Mouse (Mus musculus) B cell, adult 67 days (primary cell): Measurements from ENCODE around the gene Prr29. TPM values are rescaled to one million over a fixed set of nuclear protein-coding genes. Genes with fewer than 3 reads are reported as not detected.

Experiments
- total RNA-seq, 2 experiments: library from RNA; stranded (reverse); gene quantifications; 4 replicates each; pipeline ENCODE4 v1.2.4; 2023

Prr29 gene
- total RNA-seq: not detected

DNA sequence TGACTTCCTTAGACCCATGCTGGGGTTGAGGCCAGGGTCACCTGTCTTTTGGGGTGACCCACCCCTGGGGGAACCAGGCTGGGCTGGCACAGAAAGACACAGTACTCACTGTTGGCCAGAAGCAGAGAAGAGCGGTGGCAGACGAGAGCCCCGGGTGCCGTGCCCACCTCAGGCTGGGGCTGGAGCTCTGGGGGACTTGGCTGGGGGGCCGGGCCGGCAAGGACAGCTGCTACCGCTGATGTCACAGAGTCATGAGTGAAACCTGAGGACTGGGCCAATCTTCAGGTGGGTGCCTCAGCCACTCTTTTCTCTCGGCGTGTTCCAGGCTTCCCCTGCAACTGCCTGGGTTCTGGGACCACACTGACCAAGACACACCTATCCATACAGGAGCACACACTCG, at the start of gene Prr29:
Gene Prr29 (plus strand): TSS at position 107 of the 400 bp plus-strand sequence.

DNA sequence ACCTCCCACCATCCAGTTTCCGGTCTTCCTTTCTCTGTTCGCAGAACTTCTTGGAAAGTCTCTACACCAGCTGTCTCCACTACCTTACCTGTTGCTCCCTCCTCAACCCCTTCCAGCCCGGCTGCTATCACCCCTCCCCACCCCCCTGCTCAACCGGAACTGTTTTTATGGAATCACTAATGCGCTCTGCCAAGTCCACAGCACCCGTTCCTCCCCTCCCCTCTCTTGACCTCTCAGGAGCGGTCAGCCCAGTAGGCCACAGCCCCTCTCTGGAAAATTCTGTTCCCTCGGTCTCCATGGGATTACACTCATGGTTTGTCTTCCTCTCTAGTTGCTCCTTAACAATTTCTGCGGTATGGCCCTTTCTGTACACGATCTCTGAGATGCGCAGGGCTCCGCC, 12.1 kb upstream of the Prr29 start, which contains the start of gene Scn4a:
Gene Scn4a (minus strand): TSS at position 101 of the 400 bp plus-strand sequence.

DNA sequence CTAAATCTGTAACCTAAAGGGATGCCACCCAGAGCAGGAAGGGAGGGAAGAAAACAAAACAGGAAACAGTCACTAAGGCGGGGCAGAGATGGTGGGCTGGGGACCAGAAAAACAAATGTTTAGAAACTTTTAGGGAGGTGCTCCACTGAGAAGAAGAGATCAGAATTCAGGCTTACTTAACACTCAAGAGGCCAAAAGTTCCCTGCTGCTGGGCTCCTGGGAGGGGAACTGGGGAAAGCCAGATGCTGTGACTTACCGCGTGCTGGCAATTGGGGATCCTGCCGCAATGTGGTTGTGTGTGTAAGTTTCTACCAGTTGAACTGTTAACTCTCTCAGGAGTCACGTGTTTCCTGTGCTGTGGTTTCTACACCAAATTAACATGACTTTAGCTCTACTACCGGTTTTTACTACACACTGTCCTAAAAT, 22.5 kb downstream of the Prr29 start, which contains the start of gene Icam2:
Gene Icam2 (minus strand): TSS at position 285 of the 426 bp plus-strand sequence.

Other genes with a start within 250 kb of the Prr29 start
- gene Gm10840, start 204.6 kb upstream of the Prr29 start, total RNA-seq: 10 to 100 TPM in 1 of 2 experiments, 1 to 10 TPM in 1; 4.0 to 15.8 TPM
- gene Limd2, start 204.6 kb upstream of the Prr29 start, total RNA-seq: 100 to 1,000 TPM; 463 to 554 TPM
- 10 to 100 TPM; 41.1 to 48.4 TPM for gene Strada, start 163.3 kb upstream of the Prr29 start, total RNA-seq
- 10 to 100 TPM; 44.7 to 47.6 TPM for gene Ccdc47, start 149.1 kb upstream of the Prr29 start, total RNA-seq
- gene Ddx42, start 148.5 kb upstream of the Prr29 start, total RNA-seq: 10 to 100 TPM; 74.1 to 75.4 TPM
- gene Ftsj3, start 109.4 kb upstream of the Prr29 start, total RNA-seq: 10 to 100 TPM; 73.2 to 73.5 TPM
- gene Psmc5, start 109.3 kb upstream of the Prr29 start, total RNA-seq: 10 to 100 TPM; 54.6 to 62.8 TPM
- 100 to 1,000 TPM; 164 to 173 TPM for gene Smarcd2, start 92.5 kb upstream of the Prr29 start, total RNA-seq
- gene Tcam1, start 88.8 kb upstream of the Prr29 start, total RNA-seq: under 1 TPM in 1 of 2 experiments, not detected in 1; 0.18 TPM
- gene Gh, start 63.6 kb upstream of the Prr29 start, total RNA-seq: 10 to 100 TPM; 10.4 to 10.9 TPM
- gene Cd79b, start 50.7 kb upstream of the Prr29 start, total RNA-seq: 1,000 to 10,000 TPM; 1,785 to 1,834 TPM
- gene Scn4a, start 12.2 kb upstream of the Prr29 start, total RNA-seq: 10 to 100 TPM; 22.0 to 23.5 TPM
- 100 to 1,000 TPM; 104 to 109 TPM for gene Icam2, start 22.6 kb downstream of the Prr29 start, total RNA-seq
- gene Ern1, start 122.4 kb downstream of the Prr29 start, total RNA-seq: 10 to 100 TPM; 10.3 to 11.7 TPM
- 10 to 100 TPM; 13.9 to 14.2 TPM for gene Tex2, start 248.0 kb downstream of the Prr29 start, total RNA-seq